Mouse (Mus musculus): ENCODE measurements around the gene Plxnb1. TPM values are rescaled to one million over a fixed set of nuclear protein-coding genes. Genes with fewer than 3 reads are reported as not detected.
"Not testable (repeated sequence)": the region's sequence is repeated elsewhere in the genome, so short reads cannot be mapped to it uniquely, and the experiment has no call there.

The Plxnb1 gene
- polyA plus RNA-seq, 1 experiment = not detected

DNA sequence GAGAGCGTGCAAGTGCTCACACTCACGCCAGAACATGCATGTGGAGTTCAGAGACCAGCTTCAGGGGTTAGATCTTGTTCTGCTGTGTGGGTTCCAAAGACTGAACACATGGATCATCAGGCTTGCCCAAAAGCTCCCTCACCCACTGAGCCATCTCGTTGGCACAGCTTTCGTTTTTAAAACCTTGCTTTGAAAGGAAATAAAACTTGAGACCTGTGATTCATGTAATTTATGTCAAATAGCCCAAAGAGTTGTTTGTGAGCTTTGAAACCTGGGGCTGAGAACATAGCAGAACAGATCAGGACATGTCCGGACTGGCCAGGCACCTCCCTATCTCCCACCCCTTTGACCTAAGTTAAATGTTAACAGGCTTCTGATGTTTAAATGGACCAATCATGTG, 34.9 kb downstream of the Plxnb1 start:
- WGBS = 81% methylated on average over 5 of the region's 5 CpGs
- Histone ChIP-seq H3K4me1 (ENCODE audit: control insufficient read depth, insufficient read depth, low read length) (no peaks in the 10 kb centered on the region), H3K27ac (ENCODE audit: insufficient read depth, low read depth, low read length) (no peak overlapping the region), H3K4me3 (ENCODE audit: insufficient read depth, low read depth, low read length) (no peak overlapping the region)
- TF ChIP-seq CTCF (IDR thresholded peaks at IDR 0.05; ENCODE audit: insufficient read depth, low read depth, low read length) (no peak), POLR2A (IDR thresholded peaks at IDR 0.05; ENCODE audit: insufficient read depth, low read depth, low read length) (no peak)

DNA sequence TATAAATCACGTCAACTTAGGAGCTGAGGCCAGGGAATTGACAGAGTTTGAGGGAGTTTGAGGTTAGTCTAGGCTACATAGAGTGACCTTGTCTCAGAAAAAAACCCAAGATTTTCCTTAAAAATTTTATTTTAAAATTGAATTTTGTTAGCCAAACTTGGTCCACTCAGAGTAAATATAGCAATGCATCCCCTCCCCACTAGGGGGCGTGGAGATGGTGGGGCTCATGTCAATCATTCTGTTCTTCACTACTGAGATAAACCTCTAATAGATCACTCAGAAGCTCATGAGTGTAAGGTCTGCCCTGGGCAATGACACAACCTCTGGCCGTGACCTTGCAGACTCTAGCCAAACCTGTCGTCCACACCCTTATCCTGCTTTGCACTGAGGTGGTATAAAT, 45.2 kb downstream of the Plxnb1 start:
- H3K4me1 ChIP-seq (ENCODE audit: control insufficient read depth, insufficient read depth, low read length); H3K27ac ChIP-seq (ENCODE audit: insufficient read depth, low read depth, low read length); H3K4me3 ChIP-seq (ENCODE audit: insufficient read depth, low read depth, low read length): not testable (repeated sequence)
- WGBS = 67% methylated on average over 4 of the region's 4 CpGs

DNA sequence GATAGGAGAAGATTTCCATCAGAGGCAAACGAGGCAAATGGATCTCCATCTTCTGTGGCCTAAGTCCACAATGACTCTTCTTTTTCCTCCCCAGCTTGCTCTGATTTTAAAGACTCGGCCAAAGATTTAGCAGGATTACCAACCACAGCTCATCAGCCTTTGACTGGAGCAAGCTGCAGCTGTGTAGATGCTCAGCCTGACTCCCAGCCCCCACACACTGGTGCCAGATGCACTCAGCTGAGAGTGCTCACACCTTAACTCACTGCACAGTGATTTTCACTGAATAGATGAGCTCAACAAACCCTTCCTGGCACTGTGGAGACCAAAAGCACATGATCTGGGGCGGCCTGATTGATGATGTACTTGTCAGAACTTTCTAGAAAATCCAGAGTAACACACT, 66.8 kb downstream of the Plxnb1 start, which contains the start of gene Fbxw21:
Gene Fbxw21 (minus strand): TSS at position 101 of the 400 bp plus-strand sequence.
- no peak within 1 kb of the TSS for H3K27ac ChIP-seq (ENCODE audit: insufficient read depth, low read depth, low read length)
- H3K4me1 ChIP-seq (ENCODE audit: control insufficient read depth, insufficient read depth, low read length) = no peaks in the 10 kb centered on the region
- no peak for TF ChIP-seq CTCF (IDR thresholded peaks at IDR 0.05; ENCODE audit: insufficient read depth, low read depth, low read length)
- H3K4me3 ChIP-seq (ENCODE audit: insufficient read depth, low read depth, low read length) = no peak within 1 kb of the TSS
- 61% methylated on average over 3 of the region's 3 CpGs for WGBS

DNA sequence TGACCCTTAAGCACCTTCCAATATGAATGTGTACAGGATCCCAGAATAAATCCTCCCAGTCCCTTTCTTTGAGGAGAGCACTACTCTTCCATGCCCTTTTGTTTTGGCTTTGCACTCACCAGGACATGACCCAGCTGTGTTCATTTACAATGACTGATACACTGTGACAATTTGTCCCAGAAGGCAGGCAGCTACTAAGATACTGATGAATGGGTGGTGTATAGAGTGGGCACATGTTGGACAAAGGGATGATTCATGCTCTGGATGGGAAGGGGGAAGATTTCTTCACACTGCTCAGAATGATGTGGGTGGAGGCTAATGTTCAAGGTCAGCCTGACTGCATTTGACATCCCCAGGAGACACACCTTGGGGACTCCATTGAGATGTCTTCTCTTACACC, 72.1 kb downstream of the Plxnb1 start:
- TF ChIP-seq POLR2A (IDR thresholded peaks at IDR 0.05; ENCODE audit: insufficient read depth, low read depth, low read length) (no peak), CTCF (IDR thresholded peaks at IDR 0.05; ENCODE audit: insufficient read depth, low read depth, low read length) (no peak)

More for the DNA sequence above, 72.1 kb downstream of the Plxnb1 start:
- Histone ChIP-seq H3K27ac (ENCODE audit: insufficient read depth, low read depth, low read length) (no peak overlapping the region), H3K4me1 (ENCODE audit: control insufficient read depth, insufficient read depth, low read length) (no peaks in the 10 kb centered on the region), H3K4me3 (ENCODE audit: insufficient read depth, low read depth, low read length) (no peak overlapping the region)

Other genes with a start within 250 kb of the Plxnb1 start
- gene Slc26a6, start 242.1 kb upstream of the Plxnb1 start, polyA plus RNA-seq (2012; ENCODE audit: insufficient read depth, insufficient read length, low replicate concordance, missing spikeins) = not detected in 2 replicates
- not detected in 2 replicates for gene Tmem89, start 180.8 kb upstream of the Plxnb1 start, polyA plus RNA-seq (2012; ENCODE audit: insufficient read depth, insufficient read length, low replicate concordance, missing spikeins)
- 636 and 722 TPM in 2 replicates for gene Uqcrc1, start 158.8 kb upstream of the Plxnb1 start, polyA plus RNA-seq (2012; ENCODE audit: insufficient read depth, insufficient read length, low replicate concordance, missing spikeins)
- gene Col7a1, start 141.8 kb upstream of the Plxnb1 start, polyA plus RNA-seq (2012; ENCODE audit: insufficient read depth, insufficient read length, low replicate concordance, missing spikeins) = not detected in 2 replicates
- gene Ucn2, start 109.4 kb upstream of the Plxnb1 start, polyA plus RNA-seq (2012; ENCODE audit: insufficient read depth, insufficient read length, low replicate concordance, missing spikeins) = not detected in 2 replicates
- gene Pfkfb4, start 103.6 kb upstream of the Plxnb1 start, polyA plus RNA-seq (2012; ENCODE audit: insufficient read depth, insufficient read length, low replicate concordance, missing spikeins) = not detected in 2 replicates
- not detected in 2 replicates for gene Shisa5, start 56.8 kb upstream of the Plxnb1 start, polyA plus RNA-seq (2012; ENCODE audit: insufficient read depth, insufficient read length, low replicate concordance, missing spikeins)
- gene Trex1, start 35.7 kb upstream of the Plxnb1 start, polyA plus RNA-seq (2012; ENCODE audit: insufficient read depth, insufficient read length, low replicate concordance, missing spikeins) = not detected in 2 replicates
- gene Atrip, start 21.3 kb upstream of the Plxnb1 start, polyA plus RNA-seq (2012; ENCODE audit: insufficient read depth, insufficient read length, low replicate concordance, missing spikeins) = not detected in 2 replicates
- not detected in 2 replicates for gene Ccdc51, start 12.9 kb upstream of the Plxnb1 start, polyA plus RNA-seq (2012; ENCODE audit: insufficient read depth, insufficient read length, low replicate concordance, missing spikeins)
- gene Tma7, start 12.8 kb upstream of the Plxnb1 start, polyA plus RNA-seq (2012; ENCODE audit: insufficient read depth, insufficient read length, low replicate concordance, missing spikeins) = not detected in 2 replicates
- not detected in 2 replicates for gene Fbxw21, start 66.7 kb downstream of the Plxnb1 start, polyA plus RNA-seq (2012; ENCODE audit: insufficient read depth, insufficient read length, low replicate concordance, missing spikeins)
- not detected in 2 replicates for gene Fbxw13, start 100.6 kb downstream of the Plxnb1 start, polyA plus RNA-seq (2012; ENCODE audit: insufficient read depth, insufficient read length, low replicate concordance, missing spikeins)
- gene Fbxw20, start 139.4 kb downstream of the Plxnb1 start, polyA plus RNA-seq (2012; ENCODE audit: insufficient read depth, insufficient read length, low replicate concordance, missing spikeins) = not detected in 2 replicates
- not detected in 2 replicates for gene Fbxw14, start 192.3 kb downstream of the Plxnb1 start, polyA plus RNA-seq (2012; ENCODE audit: insufficient read depth, insufficient read length, low replicate concordance, missing spikeins)
- gene Fbxw28, start 244.3 kb downstream of the Plxnb1 start, polyA plus RNA-seq (2012; ENCODE audit: insufficient read depth, insufficient read length, low replicate concordance, missing spikeins) = not detected in 2 replicates